8 mouse cellular contexts compared by ENCODE assay signal in genomic region chr8:122678061-122678895, GRCm38 (mm10). TPM values are rescaled to one million over a fixed set of nuclear protein-coding genes. Genes with fewer than 3 reads are reported as not detected.
DNase-seq lines count a peak whose midpoint lies in the region; ATAC-seq and TF ChIP-seq lines count a peak whose summit lies in the region.

No protein-coding gene starts in this region.

- H3K9ac ChIP-seq in ES-E14 (ENCODE audit: insufficient read depth, low read depth, low read length, poor library complexity, severe bottlenecking): peak overlapping the region; percentile 57
- peak overlapping the region; percentile 72 for H3K9ac ChIP-seq in forebrain, postnatal 0 days

- intact Hi-C loops in heart, postnatal 36 days (cut with DNase I): loop anchor here (1.0 to 5.0 kb wide), 5 partner anchors 37 to 181 kb away; partner anchors contain the start of gene Acsf3

- H3K4me3 ChIP-seq in ES-E14 (ENCODE audit: insufficient read depth in 1 of 2, low read depth in 1 of 2, low read length in 2 of 2, poor library complexity in 1 of 2, severe bottlenecking in 1 of 2): peak overlapping the region; percentile 71 to 77
- H3K4me3 ChIP-seq in cerebellum, adult 2 months (replicated peaks; ENCODE audit: insufficient read depth, low read depth, low read length): peak overlapping the region; percentile 68
- peak overlapping the region; percentile 86 for H3K4me3 ChIP-seq in forebrain, postnatal 0 days (ENCODE audit: low read depth, low read length)

- under 1% methylated on average over 119 of the region's 127 CpGs for WGBS in cerebellum, adult 2 months
- WGBS in forebrain, postnatal 0 days: 2% methylated on average over 85 of the region's 127 CpGs

- ATAC-seq in forebrain, postnatal 0 days: peak; percentile 87

- 0 out of 2 replicates have a peak, but pooled peaks have one; percentile 18 for TF ChIP-seq POLR2A in cerebellum, adult 2 months (IDR thresholded peaks at IDR 0.05; ENCODE audit: borderline replicate concordance, insufficient read depth, low read length)

- DNase-seq in ES-E14 (ENCODE audit: low read depth, low spot score): no peak
- DNase-seq in cerebellum, adult 2 months: peak; percentile 82 to 90
- peak; percentile 89 for DNase-seq in forebrain, postnatal 0 days
- peak; percentile 91 to 92 for DNase-seq in heart, postnatal 36 days
- peak; percentile 56 for DNase-seq in layer of hippocampus, adult 9-11 months
- peak; percentile 69 for DNase-seq in lung, postnatal 10 days
- peak; percentile 80 for DNase-seq in retina, embryonic 14.5 days (ENCODE audit: low spot score)
- peak; percentile 92 to 93 for DNase-seq in thymus, postnatal 36 days

- H3K4me2 ChIP-seq in forebrain, postnatal 0 days (ENCODE audit: low read depth): peak overlapping the region; percentile 87

- no peaks in the 10 kb centered on the region for H3K9me3 ChIP-seq in ES-E14 (ENCODE audit: control insufficient read depth, insufficient read depth, low read depth, low read length)
- no peaks in the 10 kb centered on the region for H3K9me3 ChIP-seq in forebrain, postnatal 0 days (ENCODE audit: low read length)

- no peaks in the 10 kb centered on the region for H3K27me3 ChIP-seq in cerebellum, adult 2 months (ENCODE audit: control insufficient read depth, insufficient read depth, low read length)
- no peaks in the 10 kb centered on the region for H3K27me3 ChIP-seq in forebrain, postnatal 0 days (ENCODE audit: insufficient read depth, low read length)

- no peaks in the 10 kb centered on the region for H3K36me3 ChIP-seq in ES-E14 (ENCODE audit: control insufficient read depth, insufficient read depth, low read length, poor library complexity, severe bottlenecking)
- H3K36me3 ChIP-seq in forebrain, postnatal 0 days (ENCODE audit: insufficient read depth): no peaks in the 10 kb centered on the region

- H3K4me1 ChIP-seq in ES-E14 (ENCODE audit: control insufficient read depth in 2 of 2, insufficient read depth in 2 of 2, low read length in 2 of 2, poor library complexity in 1 of 2): peaks cover 0 to 3% of the 10 kb centered on the region in 2 experiments; a peak in 2 of 4 replicates
- H3K4me1 ChIP-seq in cerebellum, adult 2 months (ENCODE audit: control insufficient read depth, insufficient read depth, low read length): peaks cover 27% of the 10 kb centered on the region
- H3K4me1 ChIP-seq in forebrain, postnatal 0 days (ENCODE audit: insufficient read depth): peaks cover 10% of the 10 kb centered on the region; the same call in 1 of the 2 replicates

- in situ Hi-C loops in ES-E14 (cut with MboI; ENCODE audit: low sequenced_read_pairs in 2 of 2, unreplicated experiment in 2 of 2): no loop called here

- TF ChIP-seq CTCF in cerebellum, adult 2 months (IDR thresholded peaks at IDR 0.05; ENCODE audit: borderline replicate concordance, insufficient read depth, low read depth, low read length): peak; percentile 73
- peak; percentile 94 for TF ChIP-seq CTCF in forebrain, postnatal 0 days (IDR thresholded peaks at IDR 0.05; ENCODE audit: low read depth)

- H3K27ac ChIP-seq in ES-E14 (ENCODE audit: insufficient read depth, low read depth, low read length, poor library complexity, severe bottlenecking): no peak overlapping the region
- H3K27ac ChIP-seq in cerebellum, adult 2 months (ENCODE audit: insufficient read depth, low read length): peak overlapping the region; percentile 98
- peak overlapping the region; percentile 86 for H3K27ac ChIP-seq in forebrain, postnatal 0 days (ENCODE audit: low read depth, low read length)

TF ChIP-seq in ES-E14, 5 proteins besides CTCF, POLR2A, EP300 and RAD21:
- TF ChIP-seq CHD2 (IDR thresholded peaks at IDR 0.05; ENCODE audit: low read depth, low read length) (no peak), ZNF384 (IDR thresholded peaks at IDR 0.05; ENCODE audit: low read depth, low read length) (no peak), HCFC1 (IDR thresholded peaks at IDR 0.05; ENCODE audit: borderline replicate concordance, insufficient read depth, low read length) (no peak), ZC3H11A (IDR thresholded peaks at IDR 0.05; ENCODE audit: borderline replicate concordance, low read depth, low read length) (no peak), MAFK (IDR thresholded peaks at IDR 0.05; ENCODE audit: insufficient read depth, low read depth, low read length) (no peak)

RNA-seq across cellular contexts. Expression of gene Cbfa2t3, which starts 20.6 kb away (rescaled TPM):
- 0.26 and 0.36 TPM in 2 replicates for total RNA-seq in ES-E14 (2012; rRNA removed)
- 17.7 and 21.6 TPM in 2 replicates for polyA plus RNA-seq in cerebellum, adult 2 months (2012; rRNA removed)
- total RNA-seq in forebrain, postnatal 0 days (2014; rRNA removed): 4.5 and 5.6 TPM in 2 replicates
- polyA plus RNA-seq in forebrain, postnatal 0 days (2015; fragmentation: Nextera tagmentation; extraction: Ambion mirVana): 4.9 and 9.5 TPM in 2 replicates
- 10 to 100 TPM; 19.7 to 23.0 TPM for total RNA-seq in heart, postnatal 36 days (2021)

RNA-seq across cellular contexts. Expression of gene Pabpn1l, which starts 55.7 kb away (rescaled TPM):
- total RNA-seq in ES-E14 (2012; rRNA removed): not detected in 2 replicates
- polyA plus RNA-seq in cerebellum, adult 2 months (2012; rRNA removed): not detected in 2 replicates
- not detected in 2 replicates for total RNA-seq in forebrain, postnatal 0 days (2014; rRNA removed)
- polyA plus RNA-seq in forebrain, postnatal 0 days (2015; fragmentation: Nextera tagmentation; extraction: Ambion mirVana): not detected in 2 replicates
- not detected for total RNA-seq in heart, postnatal 36 days (2021)
